Mouse (Mus musculus): ENCODE measurements around the gene A930002H24Rik.

DNA sequence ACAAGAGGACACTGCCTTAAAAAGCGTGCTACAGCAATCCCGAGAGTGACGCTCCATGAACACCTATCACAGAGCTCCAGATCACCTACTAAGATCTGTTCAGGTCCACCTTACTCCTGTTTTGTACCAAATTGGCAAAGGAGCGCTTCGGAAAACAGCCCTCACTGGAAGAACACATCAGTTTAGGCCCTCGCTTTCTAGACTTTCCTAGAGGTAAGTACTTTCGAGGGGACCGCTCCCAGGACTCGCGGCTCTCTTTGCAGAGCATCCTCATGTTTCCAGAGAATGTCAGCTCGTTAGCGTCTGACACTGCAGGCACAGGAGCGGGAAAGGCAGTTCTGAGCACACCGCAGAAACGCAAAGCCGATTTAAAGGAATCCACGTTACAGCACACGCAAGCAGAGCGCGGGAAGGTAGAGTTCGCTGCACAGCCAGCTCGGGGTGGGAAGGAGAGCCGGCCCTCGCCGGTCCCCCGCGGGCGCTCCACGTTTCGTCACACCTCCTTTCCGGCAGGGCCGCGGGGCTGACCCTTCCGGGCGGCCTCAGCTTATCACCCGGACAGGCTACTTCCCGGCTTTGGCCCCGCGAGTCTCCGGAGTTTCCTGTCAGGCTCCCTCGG, 470 bp downstream of the A930002H24Rik start, which contains the start of gene Fer:
- TF ChIP-seq POLR2A (IDR thresholded peaks at IDR 0.05; ENCODE audit: low read depth, low read length) = peak; percentile 36
- TF ChIP-seq CTCF (IDR thresholded peaks at IDR 0.05; ENCODE audit: borderline replicate concordance, insufficient read depth, low read length) = no peak
